Mouse (Mus musculus) liver, embryonic 14.5 days (tissue): Measurements from ENCODE around the gene Hist2h2aa1. TPM values are rescaled to one million over a fixed set of nuclear protein-coding genes. Genes with fewer than 3 reads are reported as not detected.
A peak's percentile ranks its signal among the peaks of the same experiment; 100 is the strongest.

Source experiments
- ATAC-seq: fragments of 200-750 bp; cut with Nextera tagmentation; 2 replicates; pipeline ENCODE4 v1.8.0; 2017; ENCODE audit warnings: moderate number of reproducible peaks, mild to moderate bottlenecking, moderate library complexity; ENCODE audit not compliant: insufficient read depth
- DNase-seq, 3 experiments: peaks; one replicate each; pipeline ENCODE4 v3.0.0-alpha.2; 2012 to 2013; ENCODE audit warnings: low read depth in 3 of 3, low spot score in 3 of 3
- H3K27ac ChIP-seq: fragments of 300-500 bp; sonication (generic); 2 replicates; pipeline ENCODE4 v1.5.1; 2014; ENCODE audit warnings: moderate library complexity, mild to moderate bottlenecking, control low read depth, inconsistent platforms
- H3K27me3 ChIP-seq: fragments of 300-500 bp; sonication (generic); 2 replicates; pipeline ENCODE4 v1.6.1; 2014; ENCODE audit warnings: mild to moderate bottlenecking, low read length, moderate library complexity; ENCODE audit not compliant: control insufficient read depth, insufficient read depth
- H3K36me3 ChIP-seq: fragments of 300-500 bp; sonication (generic); replicated peaks from 2 replicates; pipeline ENCODE4 v1.6.1; 2014; ENCODE audit warnings: low read depth; ENCODE audit not compliant: control insufficient read depth, insufficient read depth
- H3K4me1 ChIP-seq, 2 experiments: fragments of 200-500 bp in 1 of 2; fragments of 300-500 bp in 1 of 2; sonication (generic) in 1 of 2; replicated peaks; 2 replicates each; pipeline ENCODE4 v1.6.1; 2012 to 2014; ENCODE audit warnings: antibody characterized with exemption in 1 of 2, inconsistent platforms in 1 of 2, low read length in 1 of 2; ENCODE audit not compliant: control insufficient read depth in 2 of 2, insufficient read depth in 2 of 2
- H3K4me2 ChIP-seq: fragments of 300-500 bp; sonication (generic); 2 replicates; pipeline ENCODE4 v1.6.1; 2014; ENCODE audit warnings: low read depth, mild to moderate bottlenecking, control low read depth, moderate library complexity
- H3K4me3 ChIP-seq, 2 experiments: fragments of 200-500 bp in 1 of 2; fragments of 300-500 bp in 1 of 2; sonication (generic) in 1 of 2; 2 replicates each; pipeline ENCODE4 v1.5.1; 2012 to 2014; ENCODE audit warnings: low read depth in 2 of 2, low read length in 2 of 2, mild to moderate bottlenecking in 2 of 2, control low read depth in 1 of 2, inconsistent platforms in 1 of 2, moderate library complexity in 1 of 2; ENCODE audit not compliant: insufficient read depth in 1 of 2
- H3K9ac ChIP-seq: fragments of 300-500 bp; sonication (generic); replicated peaks from 2 replicates; pipeline ENCODE4 v1.6.1; 2014; ENCODE audit warnings: mild to moderate bottlenecking, control low read depth, moderate library complexity
- H3K9me3 ChIP-seq: fragments of 300-500 bp; sonication (generic); 2 replicates; pipeline ENCODE4 v1.6.1; 2016; ENCODE audit warnings: low read length, mixed read lengths; ENCODE audit not compliant: control insufficient read depth
- CTCF ChIP-seq: IDR thresholded peaks from 2 replicates; pipeline ENCODE4 v1.5.1; 2016; ENCODE audit warnings: antibody characterized with exemption, low read depth, control low read depth
- EP300 ChIP-seq: IDR thresholded peaks from 2 replicates; pipeline ENCODE4 v1.6.1; 2016; ENCODE audit warnings: antibody characterized with exemption, low read depth
- WGBS: fragments of 180-500 bp; shearing (Covaris S2); extraction: QIAGEN DNeasy Blood & Tissue Kit; methylation state at CpG from one replicate; pipeline ENCODE4 v1.1.7; 2014; ENCODE audit not compliant: insufficient replicate concordance; 5-methylcytosine and 5-hydroxymethylcytosine counted together
- polyA plus RNA-seq, 2 experiments: library from polyadenylated mRNA; depleted of rRNA in 1 of 2; stranded (reverse) in 1 of 2; unstranded in 1 of 2; fragments of >200 nt; fragmentation: Nextera tagmentation in 1 of 2; extraction: Ambion mirVana in 1 of 2; gene quantifications; 2 replicates each; pipeline versions ENCODE4 v1.2.1 to v1.2.3; 2012 to 2014

Hist2h2aa1 gene
- polyA plus RNA-seq, 2 experiments = 32.0 to 45.7 TPM

- Histone ChIP-seq H3K9me3 (no peaks in the 10 kb centered on the region), H3K4me1 (peaks cover 23 to 30% of the 10 kb centered on the region in 2 experiments), H3K4me2 (peak within 1 kb of the TSS; percentile 82), H3K4me3 (peak within 1 kb of the TSS; percentile 63 to 64), H3K27ac (peak within 1 kb of the TSS; percentile 97), H3K27me3 (no peaks in the 10 kb centered on the region), H3K9ac (peak within 1 kb of the TSS; percentile 97), H3K36me3 (no peaks in the 10 kb centered on the region)
- no peak for TF ChIP-seq CTCF
- peak; percentile 70 for TF ChIP-seq EP300
- DNase-seq (peak; percentile 98 to 99 (median 98)), ATAC-seq (peak; percentile 85)
- under 1% methylated on average over 45 of the region's 45 CpGs for WGBS
These were observed 24.5 kb downstream of the Hist2h2aa1 start, which contains the start of gene Hist2h2bb for GRCm38 (mm10) chr3:96269511-96270474. Gene Hist2h2bb, plus strand, starts transcription at chr3:96269752.

GRCm38 (mm10) chr3:96273591-96274465, 28.5 kb downstream of the Hist2h2aa1 start:
- Histone ChIP-seq H3K36me3 (no peaks in the 10 kb centered on the region), H3K27ac (no peak overlapping the region), H3K9me3 (no peaks in the 10 kb centered on the region), H3K9ac (no peak overlapping the region), H3K27me3 (no peaks in the 10 kb centered on the region), H3K4me3 (no peak overlapping the region), H3K4me1 (peaks cover 10 to 13% of the 10 kb centered on the region in 2 experiments; a peak in 3 of 4 replicates), H3K4me2 (no peak overlapping the region)
- TF ChIP-seq EP300 (no peak), CTCF (no peak)
- 37% methylated on average over 17 of the region's 17 CpGs for WGBS
- DNase-seq = peak in 2 of 3 experiments; percentile 61 to 62
- ATAC-seq = no peak

- H3K9me3 ChIP-seq = no peaks in the 10 kb centered on the region
- peaks cover 10 to 13% of the 10 kb centered on the region in 2 experiments; a peak in 3 of 4 replicates for H3K4me1 ChIP-seq
- no peaks in the 10 kb centered on the region for H3K27me3 ChIP-seq
- peak overlapping the region; percentile 74 for H3K27ac ChIP-seq
- no peak for TF ChIP-seq EP300
- no peak; the same call in 1 of the 2 replicates for TF ChIP-seq CTCF
- WGBS = 10% methylated on average over 8 of the region's 8 CpGs
- H3K4me3 ChIP-seq = peak overlapping the region; percentile 70 to 74
- peak overlapping the region; percentile 98 for H3K4me2 ChIP-seq
- DNase-seq = peak in 2 of 3 experiments; percentile 52 to 58
- peak overlapping the region; percentile 90 for H3K9ac ChIP-seq
- no peaks in the 10 kb centered on the region for H3K36me3 ChIP-seq
- peak; percentile 74 for ATAC-seq
These were observed 32.1 kb downstream of the Hist2h2aa1 start for GRCm38 (mm10) chr3:96277428-96277799.

DNA sequence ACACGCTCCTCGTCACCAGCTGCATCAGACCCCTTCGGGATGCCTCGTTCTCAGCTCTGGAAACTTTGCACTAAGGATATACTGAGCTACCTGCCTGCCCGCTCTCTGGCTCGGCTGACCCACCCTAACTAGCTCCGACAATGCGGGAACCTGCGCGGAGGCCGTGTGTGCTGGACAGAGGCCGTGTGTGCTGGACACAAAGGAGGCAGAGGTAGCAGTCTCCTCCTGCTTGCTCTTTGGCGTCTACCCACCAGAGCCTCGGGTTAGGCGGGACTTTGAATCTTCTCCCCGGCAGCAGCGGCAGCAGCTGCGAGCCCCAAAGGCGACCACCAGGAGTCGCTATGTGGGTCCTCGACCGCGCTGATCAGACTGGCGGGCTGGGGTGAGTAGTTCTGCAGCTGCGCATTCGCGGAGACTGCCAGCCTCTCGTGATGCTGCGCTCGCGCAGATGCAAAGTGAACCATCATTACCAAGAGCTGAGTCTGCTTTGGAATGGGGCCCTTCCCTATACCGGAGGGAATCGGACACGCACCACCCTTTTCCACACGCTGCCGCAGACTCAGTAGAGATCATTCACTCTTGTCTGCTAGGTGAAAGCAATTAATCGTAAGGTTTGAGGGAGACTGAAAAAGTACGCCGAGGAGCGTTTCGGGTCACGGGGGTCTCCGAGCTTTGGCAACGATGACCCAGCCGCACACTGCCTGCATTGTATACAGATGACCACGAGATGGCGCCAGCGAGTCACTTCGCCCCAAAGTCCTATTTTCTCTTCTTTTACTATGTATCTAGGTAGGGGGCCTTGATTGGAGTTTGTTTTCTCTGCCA, 32.7 kb downstream of the Hist2h2aa1 start:
- no peaks in the 10 kb centered on the region for H3K9me3 ChIP-seq
- H3K36me3 ChIP-seq = no peaks in the 10 kb centered on the region
- ATAC-seq = peak; percentile 91
- H3K27ac ChIP-seq = peak overlapping the region; percentile 74
- H3K4me1 ChIP-seq = peaks cover 10 to 13% of the 10 kb centered on the region in 2 experiments; a peak in 3 of 4 replicates
- H3K9ac ChIP-seq = peak overlapping the region; percentile 90
- DNase-seq = peak; percentile 69 to 74 (median 72)
- no peak for TF ChIP-seq EP300
- peak; percentile 90 for TF ChIP-seq CTCF
- H3K4me3 ChIP-seq = peak overlapping the region; percentile 70 to 74
- WGBS = under 1% methylated on average over 49 of the region's 49 CpGs
- no peaks in the 10 kb centered on the region for H3K27me3 ChIP-seq
- H3K4me2 ChIP-seq = peak overlapping the region; percentile 98
